Mouse (Mus musculus): ENCODE data around the gene Ranbp17. TPM values are rescaled to one million over a fixed set of nuclear protein-coding genes. Genes with fewer than 3 reads are reported as not detected.

Ranbp17 gene
- polyA plus RNA-seq (2012; rRNA removed): 0.10 and 0.35 TPM in 2 replicates

GRCm38 (mm10) chr11:33513376-33513991 lies at the start of gene Ranbp17:
TSS of gene Ranbp17 (minus strand) at chr11:33513746.

GRCm38 (mm10) chr11:33276637-33277036 lies 236.9 kb downstream of the Ranbp17 start, which contains the start of gene Gm12117:
TSS of gene Gm12117 (minus strand) at chr11:33276737.

GRCm38 (mm10) chr11:33203383-33204328 lies 309.9 kb downstream of the Ranbp17 start, which contains the start of gene Tlx3:
TSS of gene Tlx3 (minus strand) at chr11:33203589.

GRCm38 (mm10) chr11:33162998-33163506 lies 350.5 kb downstream of the Ranbp17 start, which contains the start of gene Npm1:
TSS of gene Npm1 (minus strand) at chr11:33163206.

Other genes with a start within 250 kb of the Ranbp17 start
- not detected in 2 replicates for gene Gm12117, start 237.0 kb downstream of the Ranbp17 start, polyA plus RNA-seq (2012; rRNA removed)
- 0.08 and 0.26 TPM in 2 replicates for gene Gabrp, start 65.2 kb upstream of the Ranbp17 start, polyA plus RNA-seq (2012; rRNA removed)
- gene D130052B06Rik, start 85.6 kb upstream of the Ranbp17 start, polyA plus RNA-seq (2012; rRNA removed): not detected in 2 replicates

All from colon, adult 2 months (tissue).